Mouse (Mus musculus) C2C12 (cell line): Measurements from ENCODE around the gene Nln.

ENCODE experiments used
- CTCF ChIP-seq: IDR thresholded peaks from one replicate; pipeline ENCODE4 v1.5.1; 2011; ENCODE audit not compliant: control insufficient read depth, insufficient read depth, insufficient read length
- MAX ChIP-seq: IDR thresholded peaks from one replicate; pipeline ENCODE4 v1.6.1; 2011; ENCODE audit warnings: mild to moderate bottlenecking, control low read depth

DNA sequence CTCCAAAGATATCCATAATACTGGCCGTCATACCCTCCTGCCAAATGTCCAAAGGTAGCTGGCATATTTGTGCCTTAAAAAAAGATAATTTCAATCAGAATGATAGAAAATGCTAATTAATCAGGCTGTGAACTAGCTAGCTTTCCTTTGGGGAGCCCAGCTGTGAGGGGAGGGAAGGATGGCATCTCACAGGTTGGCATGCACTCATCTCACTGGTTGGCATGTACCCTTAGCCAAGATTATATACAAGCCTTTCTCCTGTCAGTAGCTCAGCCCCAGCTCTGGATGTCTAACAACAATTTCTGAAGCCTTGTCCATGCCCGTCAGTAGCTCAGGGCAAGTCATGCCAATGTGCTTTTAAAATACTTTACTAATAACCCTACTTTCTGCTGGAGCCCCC is 73.8 kb downstream of the Nln start:
- no peak for TF ChIP-seq CTCF
- TF ChIP-seq MAX = no peak
